Mouse (Mus musculus): ENCODE data around the gene Lrrc10b. TPM values are rescaled to one million over a fixed set of nuclear protein-coding genes. Genes with fewer than 3 reads are reported as not detected.

Gene Lrrc10b
- polyA plus RNA-seq, 1 experiment from 2014 or later, result 0.28 TPM

DNA sequence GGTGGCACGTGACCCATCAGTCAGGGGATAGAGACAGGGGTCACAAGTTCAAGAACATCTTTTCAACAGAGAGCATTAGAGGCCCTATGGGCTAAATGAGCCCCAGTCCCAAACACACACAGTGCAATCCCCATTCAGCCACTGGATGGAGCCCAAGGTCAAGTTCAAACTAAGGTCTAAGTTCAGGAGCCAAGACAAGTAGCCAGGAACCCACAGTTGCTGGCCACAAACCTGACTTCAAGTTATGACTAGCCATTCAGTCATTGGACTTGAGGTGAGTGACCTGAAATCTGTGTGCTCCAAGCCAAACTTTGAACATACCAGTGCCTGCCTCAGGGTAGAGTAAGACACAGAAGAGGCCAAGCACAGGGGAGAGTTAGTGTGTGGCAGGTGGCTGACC lies 19.8 kb downstream of the Lrrc10b start:
- H3K4me3 ChIP-seq, result no peak overlapping the region
- no peaks in the 10 kb centered on the region for H3K4me1 ChIP-seq
- H3K4me2 ChIP-seq, result no peak overlapping the region
- H3K27ac ChIP-seq, result no peak overlapping the region
- ATAC-seq (ENCODE audit: insufficient number of reproducible peaks, insufficient read depth, low FRiP score, low TSS enrichment, low read depth), result no peak
- H3K27me3 ChIP-seq, result 0 out of 2 replicates have a peak, but pooled peaks cover 14% of the 10 kb centered on the region
- 74% methylated on average over 1 of the region's 1 CpGs for WGBS
- no peaks in the 10 kb centered on the region for H3K36me3 ChIP-seq
- no peaks in the 10 kb centered on the region for H3K9me3 ChIP-seq
- H3K9ac ChIP-seq, result no peak overlapping the region

DNA sequence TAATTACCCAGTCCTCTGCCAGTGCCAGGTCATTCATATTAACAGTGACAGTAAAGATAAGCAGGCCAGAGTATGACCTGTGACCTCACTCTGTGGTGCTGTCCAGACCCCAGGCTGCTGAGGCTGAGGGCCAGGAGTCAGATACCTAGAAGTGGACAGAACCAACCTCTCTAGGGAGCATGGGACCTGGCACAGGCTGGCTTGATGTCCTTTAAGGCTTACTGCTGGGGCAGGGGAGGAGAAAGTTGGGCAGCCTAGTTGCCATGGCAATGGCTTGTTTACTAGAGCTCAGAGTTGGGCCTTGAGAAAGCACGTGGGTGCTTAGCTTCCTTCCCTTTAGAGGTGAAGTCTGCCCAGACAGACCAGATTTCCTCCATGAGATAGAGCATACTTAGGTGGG lies 20.5 kb downstream of the Lrrc10b start:
- H3K36me3 ChIP-seq, result no peaks in the 10 kb centered on the region
- H3K9ac ChIP-seq, result 0 out of 2 replicates have a peak overlapping the region, but pooled peaks have one; percentile 3
- H3K4me3 ChIP-seq, result no peak overlapping the region
- 18% methylated on average over 1 of the region's 1 CpGs for WGBS
- H3K4me2 ChIP-seq, result no peak overlapping the region
- H3K9me3 ChIP-seq, result no peaks in the 10 kb centered on the region
- no peaks in the 10 kb centered on the region for H3K4me1 ChIP-seq
- H3K27ac ChIP-seq, result no peak overlapping the region
- H3K27me3 ChIP-seq, result 0 out of 2 replicates have a peak, but pooled peaks cover 14% of the 10 kb centered on the region
- no peak for ATAC-seq (ENCODE audit: insufficient number of reproducible peaks, insufficient read depth, low FRiP score, low TSS enrichment, low read depth)

DNA sequence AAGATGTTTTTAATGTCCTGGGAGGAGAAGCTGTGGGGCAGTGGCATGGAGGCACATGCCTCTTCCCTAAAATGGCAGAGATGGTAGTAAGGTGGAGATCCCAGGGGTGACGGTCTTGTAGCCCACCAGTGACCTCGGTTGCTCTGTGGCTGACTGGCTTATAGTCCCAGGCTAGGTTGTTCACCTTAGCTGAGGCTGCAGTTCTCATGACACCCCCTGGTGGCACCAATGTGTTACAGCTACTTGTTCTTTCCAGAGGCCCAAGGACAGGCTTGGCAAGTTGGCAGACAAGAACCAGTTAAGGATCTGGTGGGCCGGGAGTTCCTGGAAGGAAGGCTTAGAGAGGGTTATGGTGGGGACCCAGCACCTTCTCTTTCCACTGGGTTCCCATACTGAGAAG lies 21.4 kb downstream of the Lrrc10b start:
- no peak overlapping the region for H3K4me3 ChIP-seq
- H3K9ac ChIP-seq, result no peak overlapping the region
- H3K9me3 ChIP-seq, result no peaks in the 10 kb centered on the region
- WGBS, result 38% methylated on average over 3 of the region's 3 CpGs
- H3K27me3 ChIP-seq, result 0 out of 2 replicates have a peak, but pooled peaks cover 14% of the 10 kb centered on the region
- no peak overlapping the region for H3K27ac ChIP-seq
- H3K36me3 ChIP-seq, result no peaks in the 10 kb centered on the region
- no peak overlapping the region for H3K4me2 ChIP-seq
- 0 out of 2 replicates have a peak, but pooled peaks cover 3% of the 10 kb centered on the region for H3K4me1 ChIP-seq
- ATAC-seq (ENCODE audit: insufficient number of reproducible peaks, insufficient read depth, low FRiP score, low TSS enrichment, low read depth), result no peak

DNA sequence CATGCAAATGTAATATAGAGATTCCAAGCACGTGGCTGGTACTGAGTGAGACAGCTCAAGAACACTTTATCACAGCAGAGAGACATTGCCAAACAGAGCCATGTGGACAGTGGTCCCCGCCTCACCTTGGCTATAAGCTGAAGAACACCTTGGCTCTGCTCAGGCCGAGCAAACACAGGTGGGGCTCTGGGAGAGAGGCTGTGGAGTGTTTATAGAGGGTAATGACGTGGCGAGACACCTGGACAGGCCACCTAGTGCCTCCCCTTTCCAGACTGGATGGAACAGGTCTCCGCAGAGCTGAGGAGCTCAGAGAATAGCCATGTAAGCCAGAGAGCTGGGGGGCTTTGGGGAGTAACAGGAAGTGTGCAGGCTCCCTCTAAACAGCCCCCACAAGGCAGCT lies 22.3 kb downstream of the Lrrc10b start:
- H3K4me2 ChIP-seq, result no peak overlapping the region
- ATAC-seq (ENCODE audit: insufficient number of reproducible peaks, insufficient read depth, low FRiP score, low TSS enrichment, low read depth), result no peak
- peaks cover 9% of the 10 kb centered on the region for H3K4me1 ChIP-seq
- H3K27ac ChIP-seq, result no peak overlapping the region
- no peaks in the 10 kb centered on the region for H3K9me3 ChIP-seq
- no peaks in the 10 kb centered on the region for H3K36me3 ChIP-seq
- 0 out of 2 replicates have a peak, but pooled peaks cover 14% of the 10 kb centered on the region for H3K27me3 ChIP-seq
- H3K9ac ChIP-seq, result no peak overlapping the region
- no peak overlapping the region for H3K4me3 ChIP-seq
- 79% methylated on average over 6 of the region's 6 CpGs for WGBS

DNA sequence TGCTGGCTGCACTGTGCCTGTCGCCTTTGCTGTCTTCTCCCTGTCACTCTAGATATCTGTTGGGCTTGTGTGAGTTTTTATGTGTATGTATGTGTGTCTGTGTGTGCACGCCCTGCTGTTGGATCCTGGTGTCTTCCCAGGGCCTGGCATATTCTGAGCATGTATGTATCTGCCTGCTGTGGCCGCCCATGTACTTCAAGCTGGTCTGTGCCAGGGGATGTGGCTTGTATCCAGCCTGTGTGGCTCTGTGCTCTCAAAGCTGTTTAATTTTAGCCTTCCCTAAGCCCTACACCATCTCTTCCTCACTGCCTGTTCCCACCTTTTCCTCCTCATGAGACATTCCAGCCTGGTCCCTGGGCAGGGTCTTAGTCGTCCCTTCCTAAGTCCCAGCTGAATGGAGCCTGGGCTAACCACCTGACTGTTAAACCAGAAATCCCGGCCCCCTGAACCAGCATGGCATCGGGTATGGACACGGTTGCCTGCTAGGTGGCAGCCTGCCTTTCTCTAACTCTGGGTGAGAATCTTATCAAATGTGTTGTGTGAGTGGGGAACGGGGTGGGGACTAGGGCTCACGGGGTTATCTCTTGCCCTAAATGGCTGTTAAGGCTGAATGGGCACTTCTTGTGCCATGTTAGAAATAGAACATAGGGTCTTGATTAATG lies 23.3 kb downstream of the Lrrc10b start:
- Histone ChIP-seq H3K36me3 (no peaks in the 10 kb centered on the region), H3K4me3 (no peak overlapping the region), H3K9ac (no peak overlapping the region), H3K9me3 (no peaks in the 10 kb centered on the region), H3K27me3 (peaks cover 14% of the 10 kb centered on the region; the same call in 1 of the 2 replicates), H3K4me2 (no peak overlapping the region), H3K4me1 (peaks cover 11% of the 10 kb centered on the region), H3K27ac (no peak overlapping the region)
- WGBS, result 76% methylated on average over 9 of the region's 9 CpGs
- ATAC-seq (ENCODE audit: insufficient number of reproducible peaks, insufficient read depth, low FRiP score, low TSS enrichment, low read depth), result no peak

DNA sequence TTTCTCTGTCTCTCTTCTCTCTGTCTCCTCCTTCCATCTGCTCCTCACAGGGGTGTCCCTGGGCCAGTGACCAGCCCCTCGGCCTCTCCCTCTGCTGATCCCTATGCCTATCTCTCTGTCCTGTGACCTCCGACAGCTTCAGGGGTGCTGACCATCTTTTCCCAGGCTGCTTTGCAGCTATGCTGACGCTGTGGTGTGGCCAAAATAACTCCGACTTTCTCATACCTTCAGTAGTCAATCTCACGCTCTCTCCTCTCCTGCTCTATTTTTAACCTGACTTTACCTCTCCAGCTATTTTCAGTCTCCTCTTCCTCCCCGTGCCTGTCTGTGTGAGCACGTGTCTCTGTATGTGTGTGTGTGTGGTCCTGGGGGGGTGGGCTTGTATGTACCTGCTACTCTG lies 24.0 kb downstream of the Lrrc10b start:
- no peaks in the 10 kb centered on the region for H3K9me3 ChIP-seq
- H3K4me2 ChIP-seq, result no peak overlapping the region
- H3K4me3 ChIP-seq, result no peak overlapping the region
- peaks cover 14% of the 10 kb centered on the region; the same call in 1 of the 2 replicates for H3K27me3 ChIP-seq
- no peak for ATAC-seq (ENCODE audit: insufficient number of reproducible peaks, insufficient read depth, low FRiP score, low TSS enrichment, low read depth)
- H3K36me3 ChIP-seq, result no peaks in the 10 kb centered on the region
- peaks cover 14% of the 10 kb centered on the region for H3K4me1 ChIP-seq
- no peak overlapping the region for H3K27ac ChIP-seq
- H3K9ac ChIP-seq, result no peak overlapping the region
- WGBS, result 71% methylated on average over 7 of the region's 7 CpGs

DNA sequence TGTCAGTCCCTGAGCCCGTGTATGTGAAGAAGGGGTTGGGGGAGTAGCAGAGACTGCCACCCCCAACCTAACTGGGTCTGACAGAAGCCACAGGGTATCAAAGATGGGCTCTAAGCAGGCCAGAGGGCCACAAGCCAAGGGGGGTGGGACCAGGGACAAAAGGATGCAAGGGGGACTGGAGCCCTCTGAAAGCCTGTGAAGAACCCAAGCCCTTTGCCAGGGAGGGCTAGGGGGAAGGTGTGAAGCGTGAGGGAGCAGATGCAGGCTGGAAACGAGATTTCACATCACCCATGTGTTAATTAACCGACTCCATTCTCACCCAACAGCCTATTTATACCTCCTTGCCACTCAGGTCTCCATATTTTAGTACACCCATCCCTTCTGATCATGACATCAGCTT lies 25.4 kb downstream of the Lrrc10b start:
- H3K9ac ChIP-seq, result no peak overlapping the region
- 56% methylated on average over 4 of the region's 4 CpGs for WGBS
- H3K4me3 ChIP-seq, result no peak overlapping the region
- H3K36me3 ChIP-seq, result no peaks in the 10 kb centered on the region
- no peak overlapping the region for H3K27ac ChIP-seq
- no peak for ATAC-seq (ENCODE audit: insufficient number of reproducible peaks, insufficient read depth, low FRiP score, low TSS enrichment, low read depth)
- H3K4me1 ChIP-seq, result peaks cover 14% of the 10 kb centered on the region
- H3K9me3 ChIP-seq, result no peaks in the 10 kb centered on the region
- H3K27me3 ChIP-seq, result peaks cover 18% of the 10 kb centered on the region
- no peak overlapping the region for H3K4me2 ChIP-seq

DNA sequence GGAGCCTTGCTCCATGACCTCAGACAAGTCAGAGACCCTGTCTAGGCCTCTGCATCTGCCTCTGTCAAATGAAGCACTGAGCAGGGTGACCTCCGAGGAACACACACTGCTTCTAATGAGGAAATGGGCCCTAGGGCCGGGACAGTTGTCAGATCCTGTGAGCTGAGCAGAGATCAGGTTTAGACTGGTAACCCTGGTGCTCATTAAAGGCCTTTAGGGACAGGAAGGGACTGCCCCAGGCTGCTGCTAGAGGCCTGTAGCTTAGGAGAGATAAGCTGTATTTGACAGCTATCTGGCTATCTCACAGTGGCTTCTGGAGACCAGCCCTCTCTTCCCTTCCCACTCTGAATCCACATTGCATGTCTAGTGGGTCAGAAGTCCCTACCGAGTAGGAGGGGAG lies 25.9 kb downstream of the Lrrc10b start:
- Histone ChIP-seq H3K4me1 (peaks cover 14% of the 10 kb centered on the region), H3K27ac (no peak overlapping the region), H3K9ac (no peak overlapping the region), H3K4me2 (no peak overlapping the region), H3K36me3 (no peaks in the 10 kb centered on the region), H3K4me3 (no peak overlapping the region), H3K9me3 (no peaks in the 10 kb centered on the region), H3K27me3 (peaks cover 21% of the 10 kb centered on the region)
- 38% methylated on average over 3 of the region's 3 CpGs for WGBS
- no peak for ATAC-seq (ENCODE audit: insufficient number of reproducible peaks, insufficient read depth, low FRiP score, low TSS enrichment, low read depth)

DNA sequence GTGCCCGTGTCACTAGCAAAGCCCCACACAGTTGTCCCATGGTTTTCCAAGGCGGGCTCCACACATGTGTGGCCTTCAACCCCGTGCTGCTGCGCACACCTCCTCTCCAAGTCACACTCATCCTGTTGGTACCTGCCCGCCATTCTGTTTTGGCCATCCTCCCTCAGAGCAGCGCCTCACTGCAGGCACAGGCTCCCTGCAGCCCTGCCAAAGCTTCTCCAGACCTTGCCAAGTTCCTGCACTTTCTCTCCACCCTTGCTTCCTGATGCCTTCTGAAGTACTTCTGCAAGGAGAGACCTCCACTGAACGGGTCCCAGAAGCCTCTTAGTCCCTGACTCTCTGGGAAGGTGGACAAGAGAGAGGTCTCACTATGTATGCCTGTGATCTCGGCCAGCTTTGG lies 27.9 kb downstream of the Lrrc10b start:
- no peak overlapping the region for H3K4me3 ChIP-seq
- ATAC-seq (ENCODE audit: insufficient number of reproducible peaks, insufficient read depth, low FRiP score, low TSS enrichment, low read depth), result no peak
- H3K27me3 ChIP-seq, result peaks cover 27% of the 10 kb centered on the region
- H3K9me3 ChIP-seq, result no peaks in the 10 kb centered on the region
- H3K4me2 ChIP-seq, result no peak overlapping the region
- no peak overlapping the region for H3K9ac ChIP-seq
- no peaks in the 10 kb centered on the region for H3K36me3 ChIP-seq
- H3K4me1 ChIP-seq, result peaks cover 21% of the 10 kb centered on the region
- no peak overlapping the region for H3K27ac ChIP-seq
- WGBS, result 83% methylated on average over 8 of the region's 8 CpGs

DNA sequence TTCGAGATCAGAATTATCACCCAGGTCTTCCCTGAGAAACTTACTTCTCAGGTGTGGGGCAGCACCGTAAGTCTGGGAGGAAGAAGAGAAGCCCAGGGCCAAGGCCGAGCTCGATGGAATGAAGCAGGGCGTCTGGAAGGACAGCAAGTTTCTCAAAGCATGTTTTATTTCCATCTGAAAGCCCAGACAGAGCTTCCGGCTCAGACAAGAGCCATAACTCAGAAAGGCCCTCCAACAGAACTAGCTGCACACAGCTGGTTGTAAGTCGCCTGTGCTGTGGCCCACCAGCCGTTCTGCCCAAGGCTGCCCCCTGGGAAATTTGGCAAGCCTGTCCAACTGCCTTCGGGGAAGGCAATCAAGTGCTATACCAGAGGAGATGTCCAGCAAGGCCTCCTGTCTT lies 29.8 kb downstream of the Lrrc10b start:
- no peak overlapping the region for H3K27ac ChIP-seq
- no peak overlapping the region for H3K9ac ChIP-seq
- ATAC-seq (ENCODE audit: insufficient number of reproducible peaks, insufficient read depth, low FRiP score, low TSS enrichment, low read depth), result no peak
- H3K4me3 ChIP-seq, result no peak overlapping the region
- no peaks in the 10 kb centered on the region for H3K36me3 ChIP-seq
- WGBS, result 66% methylated on average over 9 of the region's 9 CpGs
- H3K27me3 ChIP-seq, result peaks cover 37% of the 10 kb centered on the region
- no peaks in the 10 kb centered on the region for H3K9me3 ChIP-seq
- H3K4me1 ChIP-seq, result peaks cover 27% of the 10 kb centered on the region
- no peak overlapping the region for H3K4me2 ChIP-seq

DNA sequence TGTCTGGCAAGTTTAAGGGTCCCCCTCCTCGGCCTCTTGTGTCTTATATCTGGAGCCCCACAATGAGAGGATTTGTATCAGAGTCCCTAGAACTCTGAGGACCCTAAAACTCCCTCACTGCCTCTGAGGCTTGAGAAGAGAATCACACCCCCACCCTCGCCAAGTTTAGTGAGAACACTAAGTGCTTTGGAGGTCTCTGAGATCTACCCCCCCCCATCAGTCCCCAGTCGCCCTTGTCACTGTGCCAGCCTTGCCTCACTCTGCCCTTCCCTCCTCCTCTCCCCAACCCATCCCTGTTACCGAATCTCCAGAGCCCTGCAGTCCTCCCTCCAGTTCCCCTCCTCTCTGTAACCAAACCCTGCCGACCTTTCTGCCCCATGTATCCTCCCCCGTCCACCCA lies 30.5 kb downstream of the Lrrc10b start:
- H3K27ac ChIP-seq, result no peak overlapping the region
- H3K9me3 ChIP-seq, result no peaks in the 10 kb centered on the region
- H3K27me3 ChIP-seq, result peaks cover 40% of the 10 kb centered on the region
- H3K4me1 ChIP-seq, result peaks cover 33% of the 10 kb centered on the region
- H3K36me3 ChIP-seq, result no peaks in the 10 kb centered on the region
- H3K9ac ChIP-seq, result no peak overlapping the region
- no peak overlapping the region for H3K4me2 ChIP-seq
- no peak overlapping the region for H3K4me3 ChIP-seq
- 28% methylated on average over 6 of the region's 6 CpGs for WGBS
- ATAC-seq (ENCODE audit: insufficient number of reproducible peaks, insufficient read depth, low FRiP score, low TSS enrichment, low read depth), result no peak

DNA sequence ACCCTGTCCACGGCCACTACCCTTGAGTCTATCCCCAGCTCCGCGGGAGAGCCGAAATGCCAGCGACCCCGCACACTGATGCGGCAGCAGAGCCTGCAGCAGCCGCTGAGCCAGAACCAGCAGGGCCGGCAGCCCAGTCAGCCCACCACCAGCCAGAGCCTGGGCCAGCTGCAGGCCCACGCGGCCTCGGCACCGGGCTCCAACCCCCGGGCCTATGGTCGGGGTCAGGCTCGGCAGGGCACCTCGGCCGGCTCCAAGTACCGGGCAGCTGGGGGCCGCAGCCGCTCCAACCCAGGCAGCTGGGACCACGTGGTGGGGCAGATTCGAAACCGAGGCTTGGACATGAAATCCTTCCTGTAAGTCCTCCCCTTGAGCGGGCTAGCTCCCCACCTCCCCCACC lies 31.0 kb downstream of the Lrrc10b start:
- Histone ChIP-seq H3K27ac (no peak overlapping the region), H3K9ac (peak overlapping the region; percentile 2; the same call in 1 of the 2 replicates), H3K36me3 (no peaks in the 10 kb centered on the region), H3K4me3 (no peak overlapping the region), H3K9me3 (no peaks in the 10 kb centered on the region), H3K4me2 (no peak overlapping the region), H3K27me3 (peaks cover 45% of the 10 kb centered on the region), H3K4me1 (peaks cover 37% of the 10 kb centered on the region)
- WGBS, result 39% methylated on average over 25 of the region's 25 CpGs
- ATAC-seq (ENCODE audit: insufficient number of reproducible peaks, insufficient read depth, low FRiP score, low TSS enrichment, low read depth), result 0 out of 2 replicates have a peak, but pooled peaks have one; percentile 45

Data from embryonic facial prominence, embryonic 13.5 days (tissue).